Mouse (Mus musculus) ovary, adult 18-20 months (tissue): ENCODE measurements around the gene Cdk2ap1.
"Not testable (repeated sequence)": the region's sequence is repeated elsewhere in the genome, so short reads cannot be mapped to it uniquely, and the experiment has no call there.

Experiments
- DNase-seq: peaks from one replicate; pipeline ENCODE4 v3.0.0; 2022; ENCODE audit warnings: low spot score, mixed read lengths

Gene Cdk2ap1

GRCm38 (mm10) chr5:124351604-124352003, 11.3 kb downstream of the Cdk2ap1 start:
- no peak for DNase-seq

- peak; percentile 46 for DNase-seq
Observed at GRCm38 (mm10) chr5:124351111-124351560, 11.7 kb downstream of the Cdk2ap1 start.

GRCm38 (mm10) chr5:124350350-124350749, 12.5 kb downstream of the Cdk2ap1 start:
- no peak for DNase-seq

GRCm38 (mm10) chr5:124349196-124349595, 13.7 kb downstream of the Cdk2ap1 start:
- DNase-seq: peak; percentile 35

- no peak for DNase-seq
Observed at GRCm38 (mm10) chr5:124342897-124343296, 20.0 kb downstream of the Cdk2ap1 start.

GRCm38 (mm10) chr5:124341753-124342339, 21.0 kb downstream of the Cdk2ap1 start:
- not testable (repeated sequence) for DNase-seq

- DNase-seq: no peak
Observed at GRCm38 (mm10) chr5:124338791-124339190, 24.1 kb downstream of the Cdk2ap1 start.

- no peak for DNase-seq
Observed at GRCm38 (mm10) chr5:124337909-124338308, 25.0 kb downstream of the Cdk2ap1 start.

- DNase-seq: no peak
Observed at GRCm38 (mm10) chr5:124337103-124337502, 25.8 kb downstream of the Cdk2ap1 start.

- DNase-seq: no peak
Observed at GRCm38 (mm10) chr5:124334392-124334791, 28.5 kb downstream of the Cdk2ap1 start.

- DNase-seq: no peak
Observed at GRCm38 (mm10) chr5:124330086-124330485, 32.8 kb downstream of the Cdk2ap1 start.

GRCm38 (mm10) chr5:124327510-124328364, 35.1 kb downstream of the Cdk2ap1 start, which contains the start of the genes Mphosph9 and 2810006K23Rik:
Gene Mphosph9, minus strand, starts transcription at chr5:124327972.
Gene 2810006K23Rik, plus strand, starts transcription at chr5:124328089.
- peak; percentile 100 for DNase-seq

- DNase-seq: no peak
Observed at GRCm38 (mm10) chr5:124326829-124327228, 36.1 kb downstream of the Cdk2ap1 start.

- no peak for DNase-seq
Observed at GRCm38 (mm10) chr5:124317648-124318047, 45.2 kb downstream of the Cdk2ap1 start.

GRCm38 (mm10) chr5:124315941-124316340, 46.9 kb downstream of the Cdk2ap1 start:
- DNase-seq: no peak

GRCm38 (mm10) chr5:124315498-124315897, 47.4 kb downstream of the Cdk2ap1 start:
- DNase-seq: no peak

GRCm38 (mm10) chr5:124310091-124310490, 52.8 kb downstream of the Cdk2ap1 start:
- DNase-seq: no peak

- DNase-seq: no peak
Observed at GRCm38 (mm10) chr5:124309155-124309554, 53.7 kb downstream of the Cdk2ap1 start.

GRCm38 (mm10) chr5:124302853-124303252, 60.0 kb downstream of the Cdk2ap1 start:
- not testable (repeated sequence) for DNase-seq

- no peak for DNase-seq
Observed at GRCm38 (mm10) chr5:124300132-124300531, 62.8 kb downstream of the Cdk2ap1 start.

- not testable (repeated sequence) for DNase-seq
Observed at GRCm38 (mm10) chr5:124299307-124299706, 63.6 kb downstream of the Cdk2ap1 start.

- no peak for DNase-seq
Observed at GRCm38 (mm10) chr5:124296475-124296874, 66.4 kb downstream of the Cdk2ap1 start.
